Mouse (Mus musculus): Measurements from ENCODE around the gene Xlr4c.
"Not testable (repeated sequence)": the region's sequence is repeated elsewhere in the genome, so short reads cannot be mapped to it uniquely, and the experiment has no call there.

Xlr4c gene

DNA sequence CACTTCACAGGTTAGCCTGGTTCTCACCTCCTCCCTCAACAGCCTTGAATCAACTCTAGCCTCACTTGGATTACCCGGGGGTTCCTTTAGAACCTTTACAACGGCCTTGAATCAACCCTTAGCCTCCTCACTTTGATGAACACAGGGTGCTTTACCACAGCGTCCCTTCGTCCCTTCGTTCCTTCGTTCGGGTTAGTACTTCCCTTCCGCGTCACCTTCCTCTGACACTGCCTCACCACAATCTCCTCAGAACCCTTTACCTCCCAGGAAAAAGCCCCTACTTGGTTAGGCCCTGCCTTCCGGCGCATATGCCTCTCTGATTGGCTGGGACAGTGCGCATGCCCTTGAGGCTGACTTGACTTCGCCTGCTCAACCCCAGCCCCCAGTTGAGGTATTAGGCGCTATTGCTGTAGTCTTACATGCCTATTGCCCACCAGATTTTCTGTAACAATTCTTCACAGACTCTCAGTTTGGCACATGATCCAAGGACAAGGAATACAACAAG lies at the start of gene Xlr4c:
Gene Xlr4c (minus strand): TSS at position 310 of the 505 bp plus-strand sequence.
- peak; percentile 6 to 58 for DNase-seq

DNA sequence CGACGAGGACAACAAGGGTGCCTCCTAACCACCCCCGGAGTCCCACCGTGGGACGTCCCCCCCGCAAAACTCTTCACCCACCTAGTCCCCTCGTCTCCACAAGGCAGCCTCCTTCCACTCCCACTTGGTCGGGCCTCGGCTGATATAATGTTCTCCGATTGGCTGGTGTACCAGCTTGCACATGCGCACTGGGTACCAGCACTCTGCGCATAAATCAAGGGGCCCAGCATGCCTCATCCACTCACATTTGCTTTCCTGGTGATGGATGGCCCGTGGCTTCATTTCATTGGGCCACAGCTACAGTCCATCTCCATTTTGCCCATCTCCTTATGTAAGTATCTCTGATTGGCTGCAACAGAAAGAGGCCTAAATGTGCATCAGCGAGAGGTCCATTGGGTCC lies 22.3 kb upstream of the Xlr4c start, which contains the start of gene Xlr3c:
Gene Xlr3c (minus strand): TSS at position 121 of the 400 bp plus-strand sequence.
- not testable (repeated sequence) for DNase-seq

DNA sequence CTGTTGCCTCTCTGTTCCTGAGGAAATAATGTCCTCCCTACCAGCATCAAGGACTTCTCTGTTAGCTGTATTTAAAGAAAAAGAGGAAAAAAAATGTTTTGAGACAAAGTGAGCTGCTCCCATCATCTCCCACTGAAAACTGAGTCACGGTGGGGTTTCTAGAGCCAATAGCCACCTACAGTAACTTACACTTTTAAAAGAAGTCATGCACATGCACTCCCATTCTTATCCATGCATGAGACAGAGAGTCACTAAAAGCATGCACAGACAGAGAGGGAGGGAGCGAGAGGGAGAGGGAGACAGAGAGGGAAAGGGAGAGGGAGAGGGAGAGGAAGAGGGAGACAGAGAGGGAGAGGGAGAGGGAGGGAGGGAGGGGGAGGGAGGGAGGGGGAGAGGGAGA lies 19.5 kb upstream of the Xlr4c start:
- DNase-seq, result not testable (repeated sequence)

DNA sequence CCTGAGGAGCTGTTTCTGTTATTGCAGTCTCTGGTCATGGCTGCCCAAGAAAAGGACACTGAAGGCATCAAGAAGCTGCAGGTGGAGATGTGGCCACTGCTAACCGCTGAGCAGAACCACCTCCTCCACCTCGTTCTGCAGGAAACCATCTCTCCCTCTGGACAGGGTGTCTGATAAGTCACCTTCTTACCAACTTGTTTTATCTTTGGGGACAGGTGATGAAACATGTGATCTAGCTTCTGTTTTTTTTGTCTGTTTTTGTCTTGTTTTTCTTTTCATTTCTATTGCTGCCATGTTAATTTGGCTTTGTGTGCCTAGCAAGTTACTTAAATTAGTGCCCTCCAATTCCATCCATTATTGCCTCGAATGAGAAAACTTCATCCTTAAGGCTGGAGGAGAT lies 13.6 kb downstream of the Xlr4c start:
- no peak for DNase-seq

DNA sequence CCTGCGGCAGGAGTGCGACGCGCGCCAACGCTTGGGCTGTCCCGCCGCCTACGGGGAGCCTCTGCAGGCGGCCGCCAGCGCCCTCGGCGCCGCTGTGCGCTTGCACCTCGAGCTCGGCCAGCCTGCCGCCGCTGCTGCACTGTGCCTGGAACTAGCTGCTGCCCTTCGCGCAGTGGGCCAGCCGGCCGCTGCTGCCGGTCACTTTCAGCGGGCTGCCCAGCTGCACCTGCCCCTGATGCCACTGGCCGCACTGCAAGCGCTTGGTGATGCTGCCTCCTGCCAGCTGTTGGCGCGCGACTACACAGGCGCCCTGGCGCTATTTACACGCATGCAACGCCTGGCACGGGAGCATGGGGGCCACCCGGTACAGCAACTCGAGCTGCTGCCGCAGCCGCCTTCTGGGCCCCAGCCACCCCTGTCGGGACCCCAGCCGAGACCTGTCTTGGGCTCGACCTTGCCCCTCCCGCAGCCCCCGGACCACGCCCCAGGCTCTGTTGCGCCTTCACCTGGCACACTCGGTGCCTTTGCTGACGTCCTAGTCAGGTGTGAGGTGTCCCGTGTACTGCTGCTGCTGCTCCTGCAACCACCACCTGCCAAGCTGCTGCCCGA lies 14.2 kb downstream of the Xlr4c start:
- DNase-seq, result peak; percentile 67 to 75

DNA sequence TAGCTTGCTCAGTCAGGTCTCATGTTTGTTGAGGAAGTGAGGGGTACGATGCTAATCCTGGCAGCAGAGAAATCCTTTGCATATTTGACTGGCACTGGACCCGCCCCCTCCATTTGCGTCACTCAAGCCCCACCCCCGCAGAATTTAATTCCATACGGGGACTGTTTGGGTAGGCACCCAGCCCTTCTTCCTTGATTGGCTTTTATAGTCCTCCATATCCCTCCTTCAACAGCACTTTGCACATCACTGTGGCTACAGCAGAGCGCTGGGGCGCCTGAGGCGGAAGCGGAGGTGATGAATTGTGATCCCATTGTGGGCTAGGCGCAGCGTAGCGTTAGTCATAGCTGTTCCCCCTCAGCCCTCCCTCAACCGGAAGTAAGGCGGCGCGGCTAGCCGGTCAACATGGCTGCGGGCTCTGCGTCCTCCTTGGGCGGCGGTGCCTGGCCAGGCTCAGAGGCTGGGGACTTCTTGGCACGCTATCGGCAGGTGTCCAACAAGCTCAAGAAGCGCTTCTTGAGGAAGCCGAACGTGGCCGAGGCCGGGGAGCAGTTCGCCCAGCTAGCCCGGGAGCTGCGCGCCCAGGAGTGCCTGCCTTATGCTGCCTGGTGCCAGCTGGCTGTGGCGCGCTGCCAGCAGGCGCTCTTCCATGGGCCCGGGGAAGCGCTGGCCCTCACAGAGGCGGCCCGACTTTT lies 14.9 kb downstream of the Xlr4c start, which contains the start of gene F8a:
Gene F8a (plus strand): TSS at position 378 of the 692 bp plus-strand sequence.
- DNase-seq, result peak; percentile 77 to 81

DNA sequence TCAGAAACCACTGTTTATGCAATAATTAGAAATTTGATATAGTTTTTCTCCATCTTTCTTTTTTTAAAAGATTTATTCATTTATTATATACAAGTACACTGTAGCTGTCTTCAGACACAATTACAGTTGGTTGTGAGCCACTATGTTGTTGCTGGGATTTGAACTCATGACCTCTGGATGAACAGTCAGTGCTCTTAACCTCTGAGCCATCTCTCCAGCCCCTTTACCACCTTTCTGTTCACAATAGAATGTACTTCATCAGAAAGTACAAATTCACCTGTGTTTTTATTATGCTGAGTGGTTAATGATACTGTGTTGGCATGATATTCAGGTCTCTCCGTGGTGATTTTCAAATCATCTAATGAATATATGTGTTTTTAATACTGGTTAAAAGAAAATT lies 17.6 kb downstream of the Xlr4c start:
- DNase-seq, result no peak

DNA sequence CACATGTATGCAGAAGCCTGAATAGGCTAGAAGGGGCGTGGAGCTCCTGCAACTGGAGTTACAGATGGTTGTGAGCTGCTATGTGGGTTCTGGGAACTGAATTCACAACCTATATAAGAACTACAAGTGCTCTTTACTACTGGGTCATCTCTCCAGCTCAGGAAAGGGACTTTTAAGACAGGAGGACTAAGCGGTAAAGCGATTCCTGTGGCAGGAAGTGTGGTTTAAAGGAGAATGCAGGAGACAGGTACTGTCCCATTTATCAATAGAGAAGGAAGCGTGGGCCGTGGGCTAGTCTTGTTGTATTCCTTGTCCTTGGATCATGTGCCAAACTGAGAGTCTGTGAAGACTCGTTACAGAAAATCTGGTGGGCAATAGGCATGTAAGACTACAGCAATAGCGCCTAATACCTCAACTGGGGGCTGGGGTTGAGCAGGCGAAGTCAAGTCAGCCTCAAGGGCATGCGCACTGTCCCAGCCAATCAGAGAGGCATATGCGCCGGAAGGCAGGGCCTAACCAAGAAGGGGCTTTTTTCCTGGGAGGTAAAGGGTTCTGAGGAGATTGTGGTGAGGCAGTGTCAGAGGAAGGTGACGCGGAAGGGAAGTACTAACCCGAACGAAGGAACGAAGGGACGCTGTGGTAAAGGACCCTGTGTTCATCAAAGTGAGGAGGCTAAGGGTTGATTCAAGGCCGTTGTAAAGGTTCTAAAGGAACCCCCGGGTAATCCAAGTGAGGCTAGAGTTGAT lies 28.9 kb downstream of the Xlr4c start, which contains the start of gene Xlr4b:
Gene Xlr4b (plus strand): TSS at position 515 of the 746 bp plus-strand sequence.
- peak; percentile 29 to 40 for DNase-seq

DNA sequence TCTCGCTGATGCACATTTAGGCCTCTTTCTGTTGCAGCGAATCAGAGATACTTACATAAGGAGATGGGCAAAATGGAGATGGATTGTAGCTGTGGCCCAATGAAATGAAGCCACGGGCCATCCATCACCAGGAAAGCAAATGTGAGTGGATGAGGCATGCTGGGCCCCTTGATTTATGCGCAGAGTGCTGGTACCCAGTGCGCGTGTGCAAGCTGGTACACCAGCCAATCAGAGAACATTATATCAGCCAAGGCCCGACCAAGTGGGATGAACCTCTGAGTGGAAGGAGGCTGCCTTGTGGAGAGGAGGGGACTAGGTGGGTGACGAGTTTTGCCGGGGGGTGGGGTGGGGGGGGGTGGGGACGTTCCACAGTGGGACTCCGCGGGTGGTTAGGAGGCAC lies 51.0 kb downstream of the Xlr4c start, which contains the start of gene Xlr3b:
Gene Xlr3b (plus strand): TSS at position 274 of the 400 bp plus-strand sequence.
- DNase-seq, result peak; percentile 7 to 30
